Comparison of ENCODE assay signal across 8 mouse cellular contexts in genomic region chr2:32589213-32589795, GRCm38 (mm10). TPM values are rescaled to one million over a fixed set of nuclear protein-coding genes. Genes with fewer than 3 reads are reported as not detected.
DNase-seq lines count a peak whose midpoint lies in the region; ATAC-seq and TF ChIP-seq lines count a peak whose summit lies in the region.

No protein-coding gene starts in this region.

- no peak overlapping the region for H3K9ac ChIP-seq in hindbrain, embryonic 15.5 days
- H3K9ac ChIP-seq in hindbrain, embryonic 14.5 days, result no peak overlapping the region
- peak overlapping the region; percentile 61 for H3K9ac ChIP-seq in heart, embryonic 13.5 days
- no peak overlapping the region for H3K9ac ChIP-seq in intestine, postnatal 0 days (ENCODE audit: low read depth, low read length)

- TF ChIP-seq CTCF in intestine, postnatal 0 days (IDR thresholded peaks at IDR 0.05; ENCODE audit: low read depth), result no peak

- H3K36me3 ChIP-seq in hindbrain, embryonic 15.5 days, result peaks cover 5% of the 10 kb centered on the region; the same call in 1 of the 2 replicates
- H3K36me3 ChIP-seq in hindbrain, embryonic 14.5 days (replicated peaks; ENCODE audit: control insufficient read depth, insufficient read depth), result no peaks in the 10 kb centered on the region
- peaks cover 43% of the 10 kb centered on the region for H3K36me3 ChIP-seq in heart, embryonic 13.5 days
- no peaks in the 10 kb centered on the region for H3K36me3 ChIP-seq in intestine, postnatal 0 days (ENCODE audit: control insufficient read depth, insufficient read depth)

- H3K4me2 ChIP-seq in hindbrain, embryonic 15.5 days, result peak overlapping the region; percentile 5; the same call in 1 of the 2 replicates
- no peak overlapping the region for H3K4me2 ChIP-seq in hindbrain, embryonic 14.5 days (replicated peaks)
- H3K4me2 ChIP-seq in heart, embryonic 13.5 days, result peak overlapping the region; percentile 77
- H3K4me2 ChIP-seq in intestine, postnatal 0 days (replicated peaks; ENCODE audit: low read depth), result no peak overlapping the region

- no peaks in the 10 kb centered on the region for H3K27me3 ChIP-seq in hindbrain, embryonic 15.5 days
- no peaks in the 10 kb centered on the region for H3K27me3 ChIP-seq in hindbrain, embryonic 14.5 days (ENCODE audit: control insufficient read depth, insufficient read depth, low read length)
- H3K27me3 ChIP-seq in heart, embryonic 13.5 days (replicated peaks), result no peaks in the 10 kb centered on the region
- H3K27me3 ChIP-seq in intestine, postnatal 0 days (replicated peaks; ENCODE audit: control insufficient read depth, insufficient read depth, low read length), result no peaks in the 10 kb centered on the region

- no peaks in the 10 kb centered on the region for H3K9me3 ChIP-seq in hindbrain, embryonic 15.5 days
- H3K9me3 ChIP-seq in hindbrain, embryonic 14.5 days (ENCODE audit: control insufficient read depth, low read length), result no peaks in the 10 kb centered on the region
- H3K9me3 ChIP-seq in heart, embryonic 13.5 days, result no peaks in the 10 kb centered on the region
- H3K9me3 ChIP-seq in intestine, postnatal 0 days (ENCODE audit: control insufficient read depth), result no peaks in the 10 kb centered on the region

- peak overlapping the region; percentile 42; the same call in 1 of the 2 replicates for H3K27ac ChIP-seq in hindbrain, embryonic 15.5 days (replicated peaks)
- no peak overlapping the region for H3K27ac ChIP-seq in hindbrain, embryonic 14.5 days
- peak overlapping the region; percentile 87 for H3K27ac ChIP-seq in heart, embryonic 13.5 days (replicated peaks)
- H3K27ac ChIP-seq in intestine, postnatal 0 days (ENCODE audit: low read depth, low read length), result no peak overlapping the region

- H3K4me3 ChIP-seq in hindbrain, embryonic 15.5 days, result no peak overlapping the region
- H3K4me3 ChIP-seq in hindbrain, embryonic 14.5 days (replicated peaks; ENCODE audit: low read length), result no peak overlapping the region
- peak overlapping the region; percentile 73 for H3K4me3 ChIP-seq in heart, embryonic 13.5 days
- no peak overlapping the region for H3K4me3 ChIP-seq in intestine, postnatal 0 days (ENCODE audit: low read depth, low read length)

- WGBS in hindbrain, embryonic 15.5 days, result 52% methylated on average over 11 of the region's 11 CpGs
- 62% methylated on average over 11 of the region's 11 CpGs for WGBS in hindbrain, embryonic 14.5 days
- 40% methylated on average over 11 of the region's 11 CpGs for WGBS in heart, embryonic 13.5 days
- 59% methylated on average over 11 of the region's 11 CpGs for WGBS in intestine, postnatal 0 days

- no peak for ATAC-seq in hindbrain, embryonic 15.5 days (ENCODE audit: low FRiP score, low read depth)
- ATAC-seq in hindbrain, embryonic 14.5 days (ENCODE audit: low FRiP score), result no peak
- ATAC-seq in heart, embryonic 13.5 days (ENCODE audit: extremely low read depth, insufficient number of reproducible peaks, low FRiP score, low TSS enrichment), result no peak
- no peak for ATAC-seq in intestine, postnatal 0 days

- DNase-seq in hindbrain, embryonic 14.5 days (ENCODE audit: low spot score), result no peak
- peak; percentile 70 for DNase-seq in 3T3-L1 (ENCODE audit: low read depth, low spot score)
- DNase-seq in adrenal gland, postnatal 36 days, result peak; percentile 62 to 69
- peak; percentile 55 for DNase-seq in right cerebral cortex, postnatal 25 days
- DNase-seq in thymus, postnatal 25 days, result no peak

- H3K4me1 ChIP-seq in hindbrain, embryonic 15.5 days (replicated peaks), result peaks cover 40% of the 10 kb centered on the region
- peaks cover 27% of the 10 kb centered on the region for H3K4me1 ChIP-seq in hindbrain, embryonic 14.5 days (replicated peaks; ENCODE audit: control insufficient read depth, insufficient read depth, low read length)
- peaks cover 41% of the 10 kb centered on the region for H3K4me1 ChIP-seq in heart, embryonic 13.5 days
- no peaks in the 10 kb centered on the region for H3K4me1 ChIP-seq in intestine, postnatal 0 days (replicated peaks; ENCODE audit: control insufficient read depth, insufficient read depth, low read length)

RNA-seq across cellular contexts. Expression of gene St6galnac4, which starts 2.4 kb away (rescaled TPM):
- 41.2 and 41.9 TPM in 2 replicates for polyA plus RNA-seq in hindbrain, embryonic 15.5 days (2015; fragmentation: Nextera tagmentation; extraction: Ambion mirVana)
- polyA plus RNA-seq in hindbrain, embryonic 14.5 days (2014; fragmentation: Nextera tagmentation; extraction: Ambion mirVana), result 32.3 and 36.8 TPM in 2 replicates
- 10 to 100 TPM in 1 of 2 experiments, 1 to 10 TPM in 1; 7.9 to 11.0 TPM for total RNA-seq in adrenal gland, postnatal 36 days (2021)
- polyA plus RNA-seq in heart, embryonic 13.5 days (2015; fragmentation: Nextera tagmentation; extraction: Ambion mirVana), result 37.6 and 38.7 TPM in 2 replicates
- 5.7 and 6.6 TPM in 2 replicates for polyA plus RNA-seq in intestine, postnatal 0 days (2015; fragmentation: Nextera tagmentation; extraction: Ambion mirVana)

RNA-seq across cellular contexts. Expression of gene St6galnac6, which starts 10.2 kb away (rescaled TPM):
- polyA plus RNA-seq in hindbrain, embryonic 15.5 days (2015; fragmentation: Nextera tagmentation; extraction: Ambion mirVana), result 24.1 and 27.7 TPM in 2 replicates
- 8.5 and 9.3 TPM in 2 replicates for polyA plus RNA-seq in hindbrain, embryonic 14.5 days (2014; fragmentation: Nextera tagmentation; extraction: Ambion mirVana)
- total RNA-seq in adrenal gland, postnatal 36 days (2021), result 10 to 100 TPM; 38.3 to 58.1 TPM
- polyA plus RNA-seq in heart, embryonic 13.5 days (2015; fragmentation: Nextera tagmentation; extraction: Ambion mirVana), result 24.8 and 29.1 TPM in 2 replicates
- 8.3 and 9.1 TPM in 2 replicates for polyA plus RNA-seq in intestine, postnatal 0 days (2015; fragmentation: Nextera tagmentation; extraction: Ambion mirVana)

RNA-seq across cellular contexts. Expression of gene 9430097D07Rik, which starts 13.8 kb away (rescaled TPM):
- polyA plus RNA-seq in hindbrain, embryonic 15.5 days (2015; fragmentation: Nextera tagmentation; extraction: Ambion mirVana), result 0.79 and 0.87 TPM in 2 replicates
- 0.48 and 0.81 TPM in 2 replicates for polyA plus RNA-seq in hindbrain, embryonic 14.5 days (2014; fragmentation: Nextera tagmentation; extraction: Ambion mirVana)
- not detected for total RNA-seq in adrenal gland, postnatal 36 days (2021)
- polyA plus RNA-seq in heart, embryonic 13.5 days (2015; fragmentation: Nextera tagmentation; extraction: Ambion mirVana), result 0.21 TPM in 1 of 2 replicates, not detected in the other
- polyA plus RNA-seq in intestine, postnatal 0 days (2015; fragmentation: Nextera tagmentation; extraction: Ambion mirVana), result 0.14 TPM in 1 of 2 replicates, not detected in the other

RNA-seq across cellular contexts. Expression of gene Pip5kl1, which starts 14.7 kb away (rescaled TPM):
- polyA plus RNA-seq in hindbrain, embryonic 15.5 days (2015; fragmentation: Nextera tagmentation; extraction: Ambion mirVana), result 11.9 and 15.3 TPM in 2 replicates
- 11.6 and 12.6 TPM in 2 replicates for polyA plus RNA-seq in hindbrain, embryonic 14.5 days (2014; fragmentation: Nextera tagmentation; extraction: Ambion mirVana)
- total RNA-seq in adrenal gland, postnatal 36 days (2021), result not detected
- 0.36 TPM in 1 of 2 replicates, not detected in the other for polyA plus RNA-seq in heart, embryonic 13.5 days (2015; fragmentation: Nextera tagmentation; extraction: Ambion mirVana)
- polyA plus RNA-seq in intestine, postnatal 0 days (2015; fragmentation: Nextera tagmentation; extraction: Ambion mirVana), result not detected in 2 replicates

RNA-seq across cellular contexts. Expression of gene Dpm2, which starts 18.6 kb away (rescaled TPM):
- polyA plus RNA-seq in hindbrain, embryonic 15.5 days (2015; fragmentation: Nextera tagmentation; extraction: Ambion mirVana), result 138 and 140 TPM in 2 replicates
- 132 and 141 TPM in 2 replicates for polyA plus RNA-seq in hindbrain, embryonic 14.5 days (2014; fragmentation: Nextera tagmentation; extraction: Ambion mirVana)
- 10 to 100 TPM; 60.5 to 61.1 TPM for total RNA-seq in adrenal gland, postnatal 36 days (2021)
- 72.9 and 81.4 TPM in 2 replicates for polyA plus RNA-seq in heart, embryonic 13.5 days (2015; fragmentation: Nextera tagmentation; extraction: Ambion mirVana)
- 120 and 124 TPM in 2 replicates for polyA plus RNA-seq in intestine, postnatal 0 days (2015; fragmentation: Nextera tagmentation; extraction: Ambion mirVana)

Comparison
In these comparisons a context has a peak if more than half of its experiments do, and no peak if none do; other contexts are left out.
1. H3K27ac ChIP-seq: peak in hindbrain, embryonic 15.5 days (single experiment) and heart, embryonic 13.5 days (single experiment); none in hindbrain, embryonic 14.5 days (single experiment) and intestine, postnatal 0 days (single experiment).
2. H3K4me2 ChIP-seq: peak in hindbrain, embryonic 15.5 days (single experiment) and heart, embryonic 13.5 days (single experiment); none in hindbrain, embryonic 14.5 days (single experiment) and intestine, postnatal 0 days (single experiment).
3. DNase-seq: peak in 3T3-L1 (single experiment), adrenal gland, postnatal 36 days (2 of 2) and right cerebral cortex, postnatal 25 days (single experiment); none in hindbrain, embryonic 14.5 days (single experiment) and thymus, postnatal 25 days (single experiment).